8 mouse cellular contexts compared by ENCODE assay signal in genomic region chr12:55389132-55390081, GRCm38 (mm10). TPM values are rescaled to one million over a fixed set of nuclear protein-coding genes. Genes with fewer than 3 reads are reported as not detected.
DNase-seq lines count a peak whose midpoint lies in the region; ATAC-seq and TF ChIP-seq lines count a peak whose summit lies in the region.

No protein-coding gene starts in this region.

- WGBS in kidney, postnatal 0 days, result 60% methylated on average over 17 of the region's 17 CpGs
- 83% methylated on average over 17 of the region's 17 CpGs for WGBS in midbrain, embryonic 10.5 days
- WGBS in intestine, embryonic 16.5 days, result 69% methylated on average over 17 of the region's 17 CpGs

- H3K27me3 ChIP-seq in kidney, postnatal 0 days (ENCODE audit: insufficient read depth, low read length), result no peaks in the 10 kb centered on the region
- peaks cover 13% of the 10 kb centered on the region; the same call in 1 of the 2 replicates for H3K27me3 ChIP-seq in midbrain, embryonic 10.5 days (ENCODE audit: low read depth, poor library complexity, severe bottlenecking)
- H3K27me3 ChIP-seq in intestine, embryonic 16.5 days (replicated peaks; ENCODE audit: control insufficient read depth, insufficient read depth, low read length), result no peaks in the 10 kb centered on the region

- 0 out of 2 replicates have a peak overlapping the region, but pooled peaks have one; percentile 6 for H3K9ac ChIP-seq in kidney, postnatal 0 days (ENCODE audit: low read depth, low read length)
- no peak overlapping the region for H3K9ac ChIP-seq in intestine, embryonic 16.5 days (ENCODE audit: low read depth, low read length)

- no peaks in the 10 kb centered on the region for H3K36me3 ChIP-seq in kidney, postnatal 0 days (ENCODE audit: insufficient read depth, low read length)
- no peaks in the 10 kb centered on the region for H3K36me3 ChIP-seq in midbrain, embryonic 10.5 days
- H3K36me3 ChIP-seq in intestine, embryonic 16.5 days (ENCODE audit: control insufficient read depth, insufficient read depth, low read length), result no peaks in the 10 kb centered on the region

- peak overlapping the region; percentile 12; the same call in 1 of the 2 replicates for H3K27ac ChIP-seq in layer of hippocampus, adult 2 months
- peak overlapping the region; percentile 60 for H3K27ac ChIP-seq in kidney, postnatal 0 days
- H3K27ac ChIP-seq in midbrain, embryonic 10.5 days (replicated peaks), result no peak overlapping the region
- no peak overlapping the region for H3K27ac ChIP-seq in intestine, embryonic 16.5 days (ENCODE audit: low read length)

- H3K4me3 ChIP-seq in layer of hippocampus, adult 2 months, result no peak overlapping the region
- no peak overlapping the region for H3K4me3 ChIP-seq in kidney, postnatal 0 days (replicated peaks; ENCODE audit: low read depth, low read length)
- H3K4me3 ChIP-seq in midbrain, embryonic 10.5 days, result no peak overlapping the region
- no peak overlapping the region for H3K4me3 ChIP-seq in intestine, embryonic 16.5 days (ENCODE audit: low read length)

- no peaks in the 10 kb centered on the region for H3K9me3 ChIP-seq in kidney, postnatal 0 days (replicated peaks; ENCODE audit: low read length)
- no peaks in the 10 kb centered on the region for H3K9me3 ChIP-seq in midbrain, embryonic 10.5 days (replicated peaks)
- H3K9me3 ChIP-seq in intestine, embryonic 16.5 days (ENCODE audit: control insufficient read depth, low read length), result no peaks in the 10 kb centered on the region

- no peak for TF ChIP-seq CTCF in layer of hippocampus, adult 2 months (conservative IDR thresholded peaks at IDR 0.05)
- no peak for TF ChIP-seq CTCF in kidney, postnatal 0 days (IDR thresholded peaks at IDR 0.05; ENCODE audit: low read depth)

- ATAC-seq in kidney, postnatal 0 days (replicated peaks; ENCODE audit: low FRiP score, low read depth), result no peak; the same call in 1 of the 2 replicates
- ATAC-seq in intestine, embryonic 16.5 days, result no peak

- H3K4me2 ChIP-seq in kidney, postnatal 0 days (ENCODE audit: low read length), result no peak overlapping the region
- H3K4me2 ChIP-seq in intestine, embryonic 16.5 days (ENCODE audit: low read depth, low read length), result no peak overlapping the region

- H3K4me1 ChIP-seq in kidney, postnatal 0 days (replicated peaks; ENCODE audit: insufficient read depth, low read length), result 0 out of 2 replicates have a peak, but pooled peaks cover 12% of the 10 kb centered on the region
- H3K4me1 ChIP-seq in midbrain, embryonic 10.5 days, result peaks cover 32% of the 10 kb centered on the region
- 0 out of 2 replicates have a peak, but pooled peaks cover 4% of the 10 kb centered on the region for H3K4me1 ChIP-seq in intestine, embryonic 16.5 days (ENCODE audit: control insufficient read depth, insufficient read depth, low read length)

- no peak for DNase-seq in layer of hippocampus, adult 2 months (ENCODE audit: low spot score in 2 of 2)
- no peak for DNase-seq in layer of hippocampus, adult 18-20 months (ENCODE audit: low spot score in 2 of 2)
- peak; percentile 33 for DNase-seq in T-cell, adult 2 months (ENCODE audit: low spot score)
- DNase-seq in kidney, postnatal 0 days (ENCODE audit: low spot score), result peak; percentile 60
- peak; percentile 30 for DNase-seq in skeletal muscle tissue, adult 2 months (ENCODE audit: low read depth, low spot score)
- DNase-seq in neural tube, embryonic 10.5 days (ENCODE audit: extremely low spot score, low spot score), result no peak
- DNase-seq in midbrain, embryonic 10.5 days (ENCODE audit: low spot score), result no peak

RNA-seq across cellular contexts. Expression of gene Psma6, which starts 5.4 kb away (rescaled TPM):
- 100 to 1,000 TPM; 128 to 146 TPM for total RNA-seq in layer of hippocampus, adult 2 months (2021)
- 100 to 1,000 TPM; 140 to 142 TPM for total RNA-seq in layer of hippocampus, adult 18-20 months (2021)
- 415 and 419 TPM in 2 replicates for polyA plus RNA-seq in kidney, postnatal 0 days (2015; fragmentation: Nextera tagmentation; extraction: Ambion mirVana)
- polyA plus RNA-seq in midbrain, embryonic 10.5 days (2016; fragmentation: Nextera tagmentation; extraction: Ambion mirVana), result 496 and 514 TPM in 2 replicates
- 375 and 407 TPM in 2 replicates for polyA plus RNA-seq in intestine, embryonic 16.5 days (2015; fragmentation: Nextera tagmentation; extraction: Ambion mirVana)

Comparison
In these comparisons a context has a peak if more than half of its experiments do, and no peak if none do; other contexts are left out.
1. DNase-seq: peak in T-cell, adult 2 months (single experiment), kidney, postnatal 0 days (single experiment) and skeletal muscle tissue, adult 2 months (single experiment); none in layer of hippocampus, adult 2 months (0 of 2), layer of hippocampus, adult 18-20 months (0 of 2), neural tube, embryonic 10.5 days (single experiment) and midbrain, embryonic 10.5 days (single experiment).
2. H3K27ac ChIP-seq: peak in layer of hippocampus, adult 2 months (single experiment) and kidney, postnatal 0 days (single experiment); none in midbrain, embryonic 10.5 days (single experiment) and intestine, embryonic 16.5 days (single experiment).